Mouse (Mus musculus): ENCODE measurements around the gene Tpp1. TPM values are rescaled to one million over a fixed set of nuclear protein-coding genes. Genes with fewer than 3 reads are reported as not detected.

Gene Tpp1
- 82.6 and 86.1 TPM in 2 replicates for polyA plus RNA-seq (2015; fragmentation: Nextera tagmentation; extraction: Ambion mirVana)

GRCm38 (mm10) chr7:105751491-105752433, at the start of gene Tpp1:
Gene Tpp1, minus strand, starts transcription at chr7:105752235.

GRCm38 (mm10) chr7:105787285-105788140, 35.5 kb upstream of the Tpp1 start, which contains the start of gene Dchs1:
Gene Dchs1, minus strand, starts transcription at chr7:105787654.

GRCm38 (mm10) chr7:105743926-105744590, 8.0 kb downstream of the Tpp1 start, which contains the start of gene Taf10:
Gene Taf10, minus strand, starts transcription at chr7:105744361.

DNA sequence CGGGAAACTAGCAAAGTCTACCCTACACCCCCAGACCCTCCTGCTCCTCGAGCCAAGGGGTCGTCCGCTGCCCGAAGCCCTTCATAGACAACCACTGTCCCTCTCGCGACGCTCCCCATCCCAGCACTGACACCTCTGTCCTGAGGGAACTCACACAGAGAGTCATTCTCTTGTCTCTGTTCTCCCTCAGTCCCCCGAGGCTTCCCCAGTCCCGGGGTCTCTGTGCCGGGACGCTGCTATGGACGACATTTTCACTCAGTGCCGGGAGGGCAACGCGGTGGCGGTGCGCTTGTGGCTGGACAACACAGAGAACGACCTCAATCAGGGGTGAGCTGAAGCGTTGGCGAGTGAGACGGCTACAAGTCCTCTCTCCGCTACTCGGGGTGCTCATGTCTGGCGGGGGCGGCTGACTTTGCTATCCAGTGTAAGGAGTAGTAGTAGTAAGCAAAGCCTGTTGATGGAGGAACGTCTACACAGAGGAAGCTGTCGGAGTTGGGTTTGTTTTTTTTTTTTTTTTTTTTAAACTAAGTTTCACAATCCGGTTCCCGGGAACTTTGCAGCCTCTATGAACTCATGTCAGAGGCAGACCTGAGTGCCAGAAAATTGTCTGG, 15.0 kb downstream of the Tpp1 start, which contains the start of gene Rrp8:
Gene Rrp8, minus strand, starts transcription at position 475 of the 611 bp plus-strand sequence.

GRCm38 (mm10) chr7:105736264-105736901, 15.7 kb downstream of the Tpp1 start, which contains the start of gene Ilk:
Gene Ilk, plus strand, starts transcription at chr7:105736592.

Other genes with a start within 250 kb of the Tpp1 start
- 28.9 and 31.0 TPM in 2 replicates for gene Smpd1, start 197.9 kb downstream of the Tpp1 start, polyA plus RNA-seq (2015; fragmentation: Nextera tagmentation; extraction: Ambion mirVana)
- 20.1 and 20.4 TPM in 2 replicates for gene Apbb1, start 170.6 kb downstream of the Tpp1 start, polyA plus RNA-seq (2015; fragmentation: Nextera tagmentation; extraction: Ambion mirVana)
- gene Hpx, start 152.1 kb downstream of the Tpp1 start, polyA plus RNA-seq (2015; fragmentation: Nextera tagmentation; extraction: Ambion mirVana), result 0.79 and 2.3 TPM in 2 replicates
- 36.2 and 40.7 TPM in 2 replicates for gene Trim3, start 118.7 kb downstream of the Tpp1 start, polyA plus RNA-seq (2015; fragmentation: Nextera tagmentation; extraction: Ambion mirVana)
- 202 and 204 TPM in 2 replicates for gene Timm10b, start 112.2 kb downstream of the Tpp1 start, polyA plus RNA-seq (2015; fragmentation: Nextera tagmentation; extraction: Ambion mirVana)
- 50.8 and 51.2 TPM in 2 replicates for gene Arfip2, start 111.8 kb downstream of the Tpp1 start, polyA plus RNA-seq (2015; fragmentation: Nextera tagmentation; extraction: Ambion mirVana)
- 27.3 and 48.5 TPM in 2 replicates for gene Gm45799, start 111.7 kb downstream of the Tpp1 start, polyA plus RNA-seq (2015; fragmentation: Nextera tagmentation; extraction: Ambion mirVana)
- 0.42 and 0.56 TPM in 2 replicates for gene Dnhd1, start 101.4 kb downstream of the Tpp1 start, polyA plus RNA-seq (2015; fragmentation: Nextera tagmentation; extraction: Ambion mirVana)
- gene Ilk, start 15.6 kb downstream of the Tpp1 start, polyA plus RNA-seq (2015; fragmentation: Nextera tagmentation; extraction: Ambion mirVana), result 997 and 1,007 TPM in 2 replicates
- 21.7 and 26.0 TPM in 2 replicates for gene Rrp8, start 14.8 kb downstream of the Tpp1 start, polyA plus RNA-seq (2015; fragmentation: Nextera tagmentation; extraction: Ambion mirVana)
- gene Taf10, start 7.9 kb downstream of the Tpp1 start, polyA plus RNA-seq (2015; fragmentation: Nextera tagmentation; extraction: Ambion mirVana), result 83.7 and 100 TPM in 2 replicates
- gene Dchs1, start 35.4 kb upstream of the Tpp1 start, polyA plus RNA-seq (2015; fragmentation: Nextera tagmentation; extraction: Ambion mirVana), result 2.9 and 3.0 TPM in 2 replicates
- 395 and 404 TPM in 2 replicates for gene Mrpl17, start 58.9 kb upstream of the Tpp1 start, polyA plus RNA-seq (2015; fragmentation: Nextera tagmentation; extraction: Ambion mirVana)
- gene Gm4070, start 201.7 kb upstream of the Tpp1 start, polyA plus RNA-seq (2015; fragmentation: Nextera tagmentation; extraction: Ambion mirVana), result 0.57 and 0.91 TPM in 2 replicates